Mouse (Mus musculus) forebrain, embryonic 12.5 days (tissue): ENCODE measurements around the gene Pigz. TPM values are rescaled to one million over a fixed set of nuclear protein-coding genes. Genes with fewer than 3 reads are reported as not detected.

ENCODE experiments used
- ATAC-seq: fragments of 200-750 bp; cut with Nextera tagmentation; 2 replicates; pipeline ENCODE4 v1.8.0; 2017; ENCODE audit warnings: moderate TSS enrichment; ENCODE audit not compliant: low FRiP score
- H3K27ac ChIP-seq: fragments of 300-500 bp; sonication (generic); 2 replicates; pipeline ENCODE4 v1.5.1; 2016; ENCODE audit warnings: mild to moderate bottlenecking
- H3K27me3 ChIP-seq: fragments of 300-500 bp; sonication (generic); 2 replicates; pipeline ENCODE4 v1.6.1; 2016; ENCODE audit warnings: mild to moderate bottlenecking
- H3K36me3 ChIP-seq: fragments of 300-500 bp; sonication (generic); replicated peaks from 2 replicates; pipeline ENCODE4 v1.6.1; 2016; ENCODE audit warnings: mild to moderate bottlenecking
- H3K4me1 ChIP-seq: fragments of 300-500 bp; sonication (generic); 2 replicates; pipeline ENCODE4 v1.6.1; 2016
- H3K4me2 ChIP-seq: fragments of 300-500 bp; sonication (generic); 2 replicates; pipeline ENCODE4 v1.6.1; 2016; ENCODE audit warnings: mild to moderate bottlenecking, moderate library complexity
- H3K4me3 ChIP-seq: fragments of 300-500 bp; sonication (generic); replicated peaks from 2 replicates; pipeline ENCODE4 v1.5.1; 2016; ENCODE audit warnings: mild to moderate bottlenecking
- H3K9ac ChIP-seq: fragments of 300-500 bp; sonication (generic); 2 replicates; pipeline ENCODE4 v1.6.1; 2016; ENCODE audit warnings: mild to moderate bottlenecking
- H3K9me3 ChIP-seq: fragments of 300-500 bp; sonication (generic); 2 replicates; pipeline ENCODE4 v1.6.1; 2016
- WGBS: fragments of 180-500 bp; shearing (Covaris S2); methylation state at CpG from one replicate; pipeline ENCODE4 v1.1.7; 2016; 5-methylcytosine and 5-hydroxymethylcytosine counted together
- polyA plus RNA-seq: library from polyadenylated mRNA; unstranded; fragments of >200 nt; fragmentation: Nextera tagmentation; extraction: Ambion mirVana; gene quantifications from 2 replicates; pipeline ENCODE4 v1.2.1, GENCODE M21; 2016

Gene Pigz
- 1.1 and 1.5 TPM in 2 replicates for polyA plus RNA-seq

DNA sequence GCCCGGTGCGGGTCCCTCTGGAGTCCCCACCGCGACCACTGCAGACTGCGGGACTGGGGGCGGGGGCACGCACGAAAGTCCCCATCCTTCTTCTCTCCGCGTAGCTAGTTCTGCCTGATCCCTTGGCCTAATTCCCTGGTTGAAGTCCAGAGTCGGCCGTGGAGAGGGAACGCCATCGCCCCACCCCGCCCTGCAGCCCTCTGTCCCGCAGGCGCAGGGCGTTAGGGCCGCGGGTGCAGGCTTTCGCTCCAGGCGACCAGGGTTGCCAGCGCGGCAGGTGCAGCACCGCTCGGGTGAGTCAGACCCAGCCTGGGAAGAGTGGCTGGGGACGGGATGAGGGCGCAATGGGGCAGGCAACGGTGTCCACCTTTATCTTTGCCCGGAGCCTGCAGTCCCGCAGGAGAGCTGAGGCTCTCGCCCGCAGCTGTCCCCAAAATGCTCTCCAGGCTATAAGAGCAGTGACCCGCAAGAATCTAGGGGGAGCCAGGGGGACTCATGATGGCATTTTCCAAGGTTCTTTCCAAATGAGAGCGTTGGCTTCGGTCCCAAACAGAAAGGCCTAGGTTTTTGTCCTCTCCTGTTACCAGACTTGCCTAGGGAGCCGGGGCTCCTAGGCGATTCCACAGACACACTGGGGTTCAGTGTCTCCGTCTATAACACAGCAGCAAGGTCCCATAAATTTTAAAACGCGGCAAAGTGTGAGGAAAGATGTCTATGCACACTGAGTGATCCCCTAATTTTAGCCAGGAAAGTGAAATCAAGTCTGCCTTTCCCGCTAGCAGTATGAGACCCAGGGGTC, at the start of gene Pigz:
Gene Pigz (plus strand): TSS at position 101 of the 799 bp plus-strand sequence.
- Histone ChIP-seq H3K4me2 (peak within 1 kb of the TSS; percentile 83), H3K27me3 (peaks cover 56% of the 10 kb centered on the region), H3K36me3 (no peaks in the 10 kb centered on the region), H3K4me1 (peaks cover 37% of the 10 kb centered on the region), H3K9ac (peak within 1 kb of the TSS; percentile 60), H3K27ac (peak within 1 kb of the TSS; percentile 89), H3K4me3 (peak within 1 kb of the TSS; percentile 50), H3K9me3 (0 out of 2 replicates have a peak, but pooled peaks cover 5% of the 10 kb centered on the region)
- ATAC-seq: no peak
- 5% methylated on average over 42 of the region's 42 CpGs for WGBS

DNA sequence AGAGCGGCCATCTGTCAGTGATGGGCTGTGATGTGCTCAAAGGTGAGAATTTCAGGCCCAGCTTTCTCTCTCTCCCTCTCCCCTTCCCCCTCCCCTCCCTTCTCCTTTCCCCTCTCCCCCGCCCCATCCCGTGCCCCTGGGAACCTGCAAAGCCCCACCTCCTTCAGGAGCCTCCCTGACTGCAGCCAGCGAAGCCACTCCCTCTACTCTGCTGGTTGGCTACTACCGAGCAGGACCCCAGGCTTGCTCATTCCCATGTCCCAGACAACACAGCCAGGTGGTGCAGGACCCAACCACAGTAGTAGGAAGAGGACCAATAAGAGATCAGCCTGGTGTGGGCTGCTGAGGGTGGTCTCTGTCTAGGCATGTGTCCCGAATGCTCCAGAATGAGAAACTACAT, 49.7 kb upstream of the Pigz start:
- 13% methylated on average over 5 of the region's 6 CpGs for WGBS
- H3K27me3 ChIP-seq: no peaks in the 10 kb centered on the region; the same call in 1 of the 2 replicates
- no peak overlapping the region for H3K27ac ChIP-seq

DNA sequence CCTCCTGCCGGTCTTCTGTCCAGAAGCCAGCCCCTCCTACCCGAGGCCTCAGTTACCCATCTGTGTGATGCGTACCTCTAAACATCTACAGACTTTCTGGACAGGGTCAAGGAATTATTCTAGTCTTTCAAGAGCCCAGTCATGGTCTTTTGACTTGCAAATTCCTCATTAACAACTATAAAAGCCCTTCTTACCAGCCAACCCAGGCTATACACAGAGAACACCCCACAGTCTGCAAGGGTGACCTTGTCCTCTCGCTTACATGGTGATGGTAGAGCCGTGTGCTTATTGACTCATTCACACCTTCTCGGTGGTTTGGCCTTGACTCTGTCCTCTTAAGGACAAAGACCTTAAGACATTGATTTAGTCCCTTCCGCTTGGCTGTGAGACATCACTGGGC, 42.7 kb upstream of the Pigz start:
- no peak overlapping the region for H3K4me3 ChIP-seq
- ATAC-seq: no peak
- H3K36me3 ChIP-seq: no peaks in the 10 kb centered on the region
- no peaks in the 10 kb centered on the region for H3K9me3 ChIP-seq
- no peaks in the 10 kb centered on the region for H3K4me1 ChIP-seq
- H3K9ac ChIP-seq: no peak overlapping the region
- H3K27ac ChIP-seq: no peak overlapping the region
- H3K4me2 ChIP-seq: no peak overlapping the region
- no peaks in the 10 kb centered on the region for H3K27me3 ChIP-seq
- 69% methylated on average over 7 of the region's 7 CpGs for WGBS

More for the DNA sequence above, 49.7 kb upstream of the Pigz start:
- peak overlapping the region; percentile 17; the same call in 1 of the 2 replicates for H3K4me2 ChIP-seq
- H3K4me1 ChIP-seq: peaks cover 21% of the 10 kb centered on the region
- H3K9ac ChIP-seq: no peak overlapping the region
- no peak overlapping the region for H3K4me3 ChIP-seq
- H3K36me3 ChIP-seq: no peaks in the 10 kb centered on the region
- peak; percentile 51; the same call in 1 of the 2 replicates for ATAC-seq
- no peaks in the 10 kb centered on the region for H3K9me3 ChIP-seq

DNA sequence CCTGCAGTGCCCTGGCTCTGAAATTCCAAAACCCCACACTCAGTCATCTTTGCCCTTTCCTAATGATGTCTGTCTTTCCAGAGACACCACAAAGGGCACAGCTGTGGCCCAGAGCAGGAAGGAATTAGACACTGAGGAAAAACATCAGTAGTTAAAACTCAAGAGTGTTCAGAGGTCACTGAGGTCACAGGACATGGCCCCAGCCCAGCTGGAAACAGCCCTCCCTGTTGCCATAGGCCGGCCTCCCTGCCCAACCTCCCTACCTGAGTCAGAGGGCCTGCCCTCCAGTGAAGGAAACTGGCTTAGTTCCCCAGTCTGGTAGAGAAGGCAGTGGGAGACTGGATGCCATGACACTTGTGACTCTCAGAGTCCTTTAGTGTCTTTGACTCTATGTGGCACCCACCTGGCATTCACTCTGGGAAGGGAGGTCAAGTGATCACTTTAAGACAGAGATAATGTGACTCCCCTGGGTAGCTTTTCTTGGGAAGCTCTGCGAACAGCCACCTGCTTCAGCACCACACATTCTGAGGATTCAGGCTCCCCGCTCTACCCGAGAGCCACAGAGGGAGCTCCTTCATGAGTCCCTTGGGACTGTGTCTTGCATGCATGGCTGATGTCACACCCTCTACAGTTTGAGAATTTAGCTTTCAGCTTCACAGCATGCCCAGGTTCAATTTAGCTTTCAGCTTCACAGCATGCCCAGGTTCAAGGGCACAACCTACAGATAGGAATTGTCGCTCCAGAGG, 40.1 kb upstream of the Pigz start:
- H3K9ac ChIP-seq: no peak overlapping the region
- no peak overlapping the region for H3K4me2 ChIP-seq
- peaks cover 19% of the 10 kb centered on the region for H3K4me1 ChIP-seq
- ATAC-seq: no peak
- WGBS: 65% methylated on average over 5 of the region's 5 CpGs
- H3K27me3 ChIP-seq: no peaks in the 10 kb centered on the region
- no peak overlapping the region for H3K4me3 ChIP-seq
- no peaks in the 10 kb centered on the region for H3K36me3 ChIP-seq
- H3K9me3 ChIP-seq: no peaks in the 10 kb centered on the region
- no peak overlapping the region for H3K27ac ChIP-seq

DNA sequence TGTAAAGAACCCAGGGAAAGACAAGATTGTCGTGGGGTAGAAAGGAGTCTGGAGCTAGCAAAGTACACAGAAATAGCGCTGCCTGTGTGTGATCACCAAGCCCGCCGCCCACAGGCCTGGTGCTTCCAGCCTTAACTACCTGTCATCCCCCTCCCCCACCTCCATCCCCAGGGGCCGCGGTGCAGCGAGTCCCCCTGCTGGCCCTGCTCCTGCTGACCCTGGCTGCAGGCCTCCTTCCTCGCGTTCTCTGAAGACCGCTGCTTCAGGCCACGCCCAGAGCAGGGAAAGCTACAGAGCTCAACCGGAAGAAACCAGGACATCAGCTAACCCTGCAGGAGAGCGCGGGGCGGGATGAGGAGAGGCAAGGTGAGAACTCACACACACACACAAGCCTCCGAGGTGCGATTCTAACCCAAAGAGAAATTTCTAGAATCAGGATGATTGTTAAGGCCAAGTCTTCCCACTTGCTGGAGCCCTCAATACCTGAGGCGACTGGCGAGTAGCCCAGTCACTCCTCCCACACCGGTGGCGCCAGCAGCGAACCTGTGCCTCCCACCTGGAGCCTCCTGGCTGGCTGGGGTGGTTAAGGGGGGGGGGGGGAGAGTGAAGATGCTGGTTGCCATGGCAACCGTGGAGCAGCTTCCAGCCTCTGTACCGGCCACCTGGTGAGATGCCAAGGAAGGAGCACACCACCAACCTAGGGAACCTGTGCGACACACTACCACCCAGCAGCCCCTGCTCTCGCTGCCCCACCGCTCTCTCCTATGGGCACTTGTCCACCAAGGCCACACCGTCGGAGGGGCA, 36.5 kb upstream of the Pigz start:
- 8% methylated on average over 29 of the region's 29 CpGs for WGBS
- H3K27ac ChIP-seq: no peak overlapping the region; the same call in 1 of the 2 replicates

DNA sequence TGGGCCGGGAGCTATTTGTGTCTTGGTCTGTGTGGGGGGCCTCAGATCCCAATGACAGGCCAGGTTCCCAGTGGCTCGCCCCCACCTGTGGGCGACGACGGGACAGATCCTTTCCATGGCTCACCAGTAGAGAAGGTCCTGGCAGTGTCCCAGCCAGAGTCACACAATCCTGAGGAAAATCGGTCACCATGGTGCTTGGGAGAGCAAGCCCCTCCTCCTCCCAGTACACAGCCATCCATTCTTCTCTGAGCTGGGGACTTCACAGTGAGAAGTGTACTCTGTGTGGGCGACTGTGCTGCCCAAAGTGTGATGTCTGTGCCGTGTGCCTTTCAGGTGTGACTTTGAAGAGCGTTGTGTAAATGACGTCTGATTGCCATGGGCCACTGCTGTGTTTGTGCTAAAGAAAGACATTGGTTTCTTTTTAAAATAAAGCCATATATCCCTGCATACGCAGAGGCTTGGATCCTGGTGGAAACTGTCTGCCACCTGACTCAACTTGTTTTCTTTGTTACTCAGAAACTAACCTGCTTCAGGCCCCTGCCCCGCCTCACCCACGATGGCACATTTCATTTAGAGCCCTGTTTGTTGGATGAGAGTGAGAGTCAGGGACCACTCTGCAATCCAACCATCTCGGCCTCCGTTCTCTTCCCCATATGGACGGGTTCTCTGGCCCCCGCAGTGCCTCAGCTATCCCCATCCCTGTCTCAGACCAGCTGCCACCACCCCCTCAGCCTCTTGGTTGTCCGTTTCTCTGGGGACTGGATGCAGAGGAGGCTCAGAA, 34.9 kb upstream of the Pigz start:
- H3K4me1 ChIP-seq: peaks cover 19% of the 10 kb centered on the region
- no peaks in the 10 kb centered on the region for H3K27me3 ChIP-seq
- no peak overlapping the region for H3K4me3 ChIP-seq
- H3K9ac ChIP-seq: no peak overlapping the region
- no peak overlapping the region for H3K4me2 ChIP-seq
- 81% methylated on average over 18 of the region's 18 CpGs for WGBS
- ATAC-seq: no peak
- peaks cover 6% of the 10 kb centered on the region; the same call in 1 of the 2 replicates for H3K9me3 ChIP-seq
- no peaks in the 10 kb centered on the region for H3K36me3 ChIP-seq
- 0 out of 2 replicates have a peak overlapping the region, but pooled peaks have one; percentile 2 for H3K27ac ChIP-seq

More for the DNA sequence above, 36.5 kb upstream of the Pigz start:
- Histone ChIP-seq H3K9ac (peak overlapping the region; percentile 44; the same call in 1 of the 2 replicates), H3K9me3 (peaks cover 6% of the 10 kb centered on the region; the same call in 1 of the 2 replicates), H3K4me1 (peaks cover 19% of the 10 kb centered on the region), H3K4me2 (peak overlapping the region; percentile 50), H3K4me3 (peak overlapping the region; percentile 26), H3K27me3 (no peaks in the 10 kb centered on the region), H3K36me3 (no peaks in the 10 kb centered on the region)
- ATAC-seq: peak; percentile 58

DNA sequence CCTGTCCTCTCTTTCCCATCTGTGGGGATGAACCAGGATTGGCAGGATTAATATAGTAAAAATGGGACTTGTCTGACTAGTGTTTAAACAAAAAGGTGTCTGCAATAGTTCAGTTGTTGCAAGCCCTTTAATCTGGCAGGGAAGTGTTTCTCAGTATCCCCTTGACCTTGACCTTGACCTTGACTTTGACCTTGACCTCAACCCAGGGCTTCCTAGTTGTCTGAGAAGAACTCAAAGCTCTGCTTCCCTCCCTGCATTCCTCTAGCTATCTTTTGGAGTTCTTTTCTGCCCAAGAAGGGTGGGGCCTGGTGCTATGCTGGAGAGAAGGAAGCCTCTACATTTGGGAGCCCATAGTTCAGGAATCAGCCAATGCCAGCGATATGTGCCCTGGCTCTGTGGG, 31.8 kb upstream of the Pigz start:
- ATAC-seq: no peak
- Histone ChIP-seq H3K4me2 (no peak overlapping the region), H3K27ac (no peak overlapping the region), H3K4me3 (no peak overlapping the region), H3K4me1 (peaks cover 26% of the 10 kb centered on the region), H3K36me3 (no peaks in the 10 kb centered on the region), H3K27me3 (peaks cover 9% of the 10 kb centered on the region; the same call in 1 of the 2 replicates), H3K9me3 (peaks cover 6% of the 10 kb centered on the region; the same call in 1 of the 2 replicates), H3K9ac (no peak overlapping the region)
- WGBS: 88% methylated on average over 1 of the region's 1 CpGs

DNA sequence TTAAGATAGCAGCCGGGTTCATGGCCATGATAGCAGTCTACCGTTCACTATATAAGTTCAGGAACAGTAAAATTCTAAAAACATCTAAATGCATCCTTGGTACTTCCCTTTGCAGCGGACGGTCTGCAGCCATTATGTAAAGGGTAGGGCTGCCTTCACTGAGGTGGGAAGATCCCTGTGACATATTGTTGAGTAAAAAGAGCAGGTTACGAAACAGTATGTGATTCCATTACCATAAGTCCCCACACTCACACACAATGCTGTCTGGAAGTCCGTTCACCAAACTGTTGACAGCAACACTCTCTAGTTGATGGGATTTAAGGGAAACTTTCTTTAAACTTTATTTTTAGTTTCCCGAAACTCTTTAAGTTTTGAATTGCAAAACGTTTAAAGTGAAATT, 30.4 kb upstream of the Pigz start:
- Histone ChIP-seq H3K4me1 (peaks cover 14% of the 10 kb centered on the region), H3K27ac (no peak overlapping the region), H3K4me3 (no peak overlapping the region), H3K27me3 (peaks cover 9% of the 10 kb centered on the region; the same call in 1 of the 2 replicates), H3K36me3 (no peaks in the 10 kb centered on the region), H3K9me3 (peaks cover 6% of the 10 kb centered on the region; the same call in 1 of the 2 replicates), H3K9ac (no peak overlapping the region), H3K4me2 (no peak overlapping the region)
- no peak for ATAC-seq
- 90% methylated on average over 8 of the region's 8 CpGs for WGBS

DNA sequence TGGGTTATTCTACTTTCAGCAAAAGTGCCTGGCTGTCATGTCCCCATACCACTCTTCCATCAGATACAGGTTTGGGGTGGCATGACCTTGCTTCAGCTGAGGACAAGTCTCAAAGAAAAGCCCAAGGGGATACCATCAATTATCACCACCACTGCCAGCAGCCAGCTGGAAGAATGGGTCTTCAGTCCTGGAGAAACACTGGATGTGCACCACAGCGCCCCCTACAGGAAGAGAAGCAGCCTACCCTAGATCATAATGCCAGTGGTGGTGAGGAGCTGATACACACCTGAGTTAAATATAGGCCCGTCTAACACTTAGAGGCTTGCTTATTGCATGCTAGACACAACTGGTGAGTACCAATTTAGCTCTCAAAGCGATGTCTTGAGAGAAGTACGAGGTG, 28.3 kb upstream of the Pigz start:
- 76% methylated on average over 4 of the region's 4 CpGs for WGBS
- no peak for ATAC-seq
- H3K4me1 ChIP-seq: peaks cover 11% of the 10 kb centered on the region
- no peak overlapping the region for H3K9ac ChIP-seq
- H3K4me2 ChIP-seq: no peak overlapping the region
- no peak overlapping the region for H3K27ac ChIP-seq
- H3K27me3 ChIP-seq: peaks cover 9% of the 10 kb centered on the region; the same call in 1 of the 2 replicates
- H3K9me3 ChIP-seq: no peaks in the 10 kb centered on the region
- no peak overlapping the region for H3K4me3 ChIP-seq
- H3K36me3 ChIP-seq: no peaks in the 10 kb centered on the region

DNA sequence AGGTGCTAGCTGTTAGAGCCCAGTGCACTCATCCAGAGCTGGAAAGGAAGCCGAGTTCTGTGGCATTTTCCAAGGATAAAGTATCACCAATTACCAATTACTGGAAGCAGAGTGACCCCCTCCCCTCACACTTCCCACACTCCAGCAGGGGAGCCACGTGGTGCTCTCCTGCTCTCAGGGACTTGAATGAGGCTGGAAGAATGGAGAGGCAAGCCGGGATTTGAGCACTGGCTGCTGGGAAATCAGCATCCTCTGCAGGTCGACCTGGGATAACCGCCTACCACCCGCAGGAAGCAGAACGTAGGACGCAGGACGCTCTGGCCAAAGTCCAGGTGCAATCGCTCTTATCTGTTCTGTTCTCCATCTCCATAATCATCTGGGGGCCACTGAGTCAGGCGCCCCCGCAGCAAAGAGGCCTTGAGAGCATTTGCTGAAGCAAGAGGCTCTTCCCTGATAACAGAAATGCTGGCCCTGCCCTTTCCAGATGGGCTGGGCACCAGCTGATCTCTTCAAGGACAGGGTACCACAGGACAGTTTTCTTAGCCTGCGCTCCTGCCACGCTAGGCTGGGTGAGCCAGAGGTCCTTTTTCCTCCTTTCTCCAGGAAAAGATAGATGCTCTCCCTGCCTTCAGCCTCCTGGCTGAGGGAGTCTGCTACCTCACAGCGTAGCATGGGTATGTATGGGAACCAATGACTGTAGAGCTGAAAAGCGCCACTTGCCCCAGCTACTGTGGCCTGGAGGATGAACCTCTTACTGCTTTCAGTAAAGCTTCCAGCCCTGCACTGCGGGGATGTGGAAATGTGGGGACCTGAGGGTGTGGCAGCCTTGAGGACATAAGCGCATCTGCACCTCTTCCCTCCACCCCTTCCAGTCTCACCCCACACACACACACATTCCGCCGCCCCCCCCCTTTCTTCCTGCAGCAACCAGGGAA, 27.5 kb upstream of the Pigz start:
- no peak for ATAC-seq
- Histone ChIP-seq H3K36me3 (no peaks in the 10 kb centered on the region), H3K27me3 (peaks cover 9% of the 10 kb centered on the region; the same call in 1 of the 2 replicates), H3K9ac (no peak overlapping the region), H3K4me2 (peak overlapping the region; percentile 37), H3K4me1 (peaks cover 11% of the 10 kb centered on the region), H3K4me3 (no peak overlapping the region), H3K9me3 (no peaks in the 10 kb centered on the region), H3K27ac (no peak overlapping the region)
- WGBS: 40% methylated on average over 20 of the region's 20 CpGs
